Mouse (Mus musculus): ENCODE results near the gene Klk14. TPM values are rescaled to one million over a fixed set of nuclear protein-coding genes. Genes with fewer than 3 reads are reported as not detected.

The Klk14 gene
- polyA plus RNA-seq, 1 experiment: not detected

GRCm38 (mm10) chr7:43713741-43714351 lies 23.6 kb downstream of the Klk14 start:
- no peak for DNase-seq (ENCODE audit: low read depth)

Other genes with a start within 250 kb of the Klk14 start
- 0.27 and 0.38 TPM in 2 replicates for gene Cldnd2, start 249.6 kb upstream of the Klk14 start, polyA plus RNA-seq (2012; rRNA removed)
- 171 and 189 TPM in 2 replicates for gene Etfb, start 246.3 kb upstream of the Klk14 start, polyA plus RNA-seq (2012; rRNA removed)
- gene Gm45233, start 246.3 kb upstream of the Klk14 start, polyA plus RNA-seq (2012; rRNA removed): 3.0 and 3.3 TPM in 2 replicates
- gene Vsig10l, start 227.3 kb upstream of the Klk14 start, polyA plus RNA-seq (2012; rRNA removed): 4.7 and 5.2 TPM in 2 replicates
- 0.95 and 1.3 TPM in 2 replicates for gene Iglon5, start 200.3 kb upstream of the Klk14 start, polyA plus RNA-seq (2012; rRNA removed)
- not detected in 2 replicates for gene 4931406B18Rik, start 184.5 kb upstream of the Klk14 start, polyA plus RNA-seq (2012; rRNA removed)
- gene Cd33, start 146.0 kb upstream of the Klk14 start, polyA plus RNA-seq (2012; rRNA removed): 11.1 and 11.2 TPM in 2 replicates
- 1.9 and 2.4 TPM in 2 replicates for gene Zfp658, start 128.2 kb upstream of the Klk14 start, polyA plus RNA-seq (2012; rRNA removed)
- 3.2 and 4.2 TPM in 2 replicates for gene Zfp719, start 110.8 kb upstream of the Klk14 start, polyA plus RNA-seq (2012; rRNA removed)
- gene Zfp819, start 83.2 kb upstream of the Klk14 start, polyA plus RNA-seq (2012; rRNA removed): 0.08 and 0.18 TPM in 2 replicates
- not detected in 2 replicates for gene Ceacam18, start 55.7 kb upstream of the Klk14 start, polyA plus RNA-seq (2012; rRNA removed)
- 3.1 and 5.4 TPM in 2 replicates for gene Siglece, start 30.3 kb upstream of the Klk14 start, polyA plus RNA-seq (2012; rRNA removed)
- gene Ctu1, start 18.4 kb upstream of the Klk14 start, polyA plus RNA-seq (2012; rRNA removed): 11.5 and 15.1 TPM in 2 replicates
- gene Klk13, start 22.1 kb downstream of the Klk14 start, polyA plus RNA-seq (2012; rRNA removed): 0.22 and 0.38 TPM in 2 replicates
- not detected in 2 replicates for gene Klk12, start 78.5 kb downstream of the Klk14 start, polyA plus RNA-seq (2012; rRNA removed)
- gene Klk11, start 84.2 kb downstream of the Klk14 start, polyA plus RNA-seq (2012; rRNA removed): 0.28 TPM in 1 of 2 replicates, not detected in the other
- gene Klk10, start 90.6 kb downstream of the Klk14 start, polyA plus RNA-seq (2012; rRNA removed): 0.67 and 1.1 TPM in 2 replicates
- not detected in 2 replicates for gene Klk9, start 101.5 kb downstream of the Klk14 start, polyA plus RNA-seq (2012; rRNA removed)
- 1.1 and 1.6 TPM in 2 replicates for gene Klk8, start 107.2 kb downstream of the Klk14 start, polyA plus RNA-seq (2012; rRNA removed)
- not detected in 2 replicates for gene Klk7, start 120.9 kb downstream of the Klk14 start, polyA plus RNA-seq (2012; rRNA removed)
- gene Klk6, start 134.1 kb downstream of the Klk14 start, polyA plus RNA-seq (2012; rRNA removed): not detected in 2 replicates
- not detected in 2 replicates for gene Klk5, start 151.6 kb downstream of the Klk14 start, polyA plus RNA-seq (2012; rRNA removed)
- not detected in 2 replicates for gene Klk4, start 190.7 kb downstream of the Klk14 start, polyA plus RNA-seq (2012; rRNA removed)
- not detected in 2 replicates for gene Klk15, start 243.3 kb downstream of the Klk14 start, polyA plus RNA-seq (2012; rRNA removed)

Data from gonadal fat pad, adult 2 months (tissue).